Mouse (Mus musculus) forebrain, embryonic 15.5 days (tissue): ENCODE results near the gene Defb36. TPM values are rescaled to one million over a fixed set of nuclear protein-coding genes. Genes with fewer than 3 reads are reported as not detected.

Source experiments
- ATAC-seq: fragments of 200-750 bp; cut with Nextera tagmentation; replicated peaks from 2 replicates; pipeline ENCODE4 v1.8.0; 2017; ENCODE audit warnings: mild to moderate bottlenecking, moderate TSS enrichment, moderate library complexity
- H3K27ac ChIP-seq: fragments of 300-500 bp; sonication (generic); replicated peaks from 2 replicates; pipeline ENCODE4 v1.5.1; 2015; ENCODE audit warnings: mild to moderate bottlenecking, inconsistent platforms
- H3K27me3 ChIP-seq: fragments of 300-500 bp; sonication (generic); 2 replicates; pipeline ENCODE4 v1.6.1; 2015; ENCODE audit warnings: inconsistent platforms
- H3K36me3 ChIP-seq: fragments of 300-500 bp; sonication (generic); 2 replicates; pipeline ENCODE4 v1.6.1; 2015; ENCODE audit warnings: mild to moderate bottlenecking, inconsistent platforms
- H3K4me1 ChIP-seq: fragments of 300-500 bp; sonication (generic); 2 replicates; pipeline ENCODE4 v1.6.1; 2015; ENCODE audit warnings: inconsistent platforms
- H3K4me2 ChIP-seq: fragments of 300-500 bp; sonication (generic); replicated peaks from 2 replicates; pipeline ENCODE4 v1.6.1; 2015; ENCODE audit warnings: mild to moderate bottlenecking, inconsistent platforms
- H3K4me3 ChIP-seq: fragments of 300-500 bp; sonication (generic); 2 replicates; pipeline ENCODE4 v1.5.1; 2015; ENCODE audit warnings: mild to moderate bottlenecking, inconsistent platforms
- H3K9ac ChIP-seq: fragments of 300-500 bp; sonication (generic); replicated peaks from 2 replicates; pipeline ENCODE4 v1.6.1; 2015; ENCODE audit warnings: mild to moderate bottlenecking, inconsistent platforms
- H3K9me3 ChIP-seq: fragments of 300-500 bp; sonication (generic); 2 replicates; pipeline ENCODE4 v1.6.1; 2016; ENCODE audit warnings: inconsistent platforms
- WGBS: fragments of 180-500 bp; shearing (Covaris S2); methylation state at CpG from one replicate; pipeline ENCODE4 v1.1.7; 2015; ENCODE audit warnings: mixed read lengths; 5-methylcytosine and 5-hydroxymethylcytosine counted together
- polyA plus RNA-seq: library from polyadenylated mRNA; unstranded; fragments of >200 nt; fragmentation: Nextera tagmentation; extraction: Ambion mirVana; gene quantifications from 2 replicates; pipeline ENCODE4 v1.2.1, GENCODE M21; 2015

The Defb36 gene
- polyA plus RNA-seq, 1 experiment from 2014 or later, result not detected

DNA sequence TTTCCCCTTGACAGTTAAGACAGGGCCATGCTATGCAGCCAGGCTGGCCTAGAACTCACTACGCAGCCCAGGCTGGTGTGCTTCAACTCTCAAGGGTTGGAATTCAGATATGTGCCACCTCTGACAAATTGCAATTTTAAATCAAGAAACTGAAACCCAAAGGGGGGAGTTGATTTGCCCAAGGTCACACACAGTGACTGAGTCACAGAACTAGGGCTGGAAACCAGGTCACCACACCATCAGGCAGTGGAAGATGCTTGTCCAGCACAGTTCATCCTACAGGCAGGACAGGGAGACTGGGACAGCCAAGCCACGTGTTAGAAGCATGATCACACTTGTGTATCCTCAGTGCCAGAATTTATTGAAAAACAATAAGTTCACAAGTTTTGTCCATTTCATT, 20.4 kb downstream of the Defb36 start:
- Histone ChIP-seq H3K27ac (no peak overlapping the region), H3K4me2 (no peak overlapping the region), H3K9me3 (no peaks in the 10 kb centered on the region), H3K36me3 (no peaks in the 10 kb centered on the region), H3K9ac (no peak overlapping the region), H3K27me3 (peaks cover 38% of the 10 kb centered on the region), H3K4me3 (no peak overlapping the region), H3K4me1 (peaks cover 12% of the 10 kb centered on the region)
- WGBS, result 90% methylated on average over 2 of the region's 2 CpGs
- no peak for ATAC-seq

DNA sequence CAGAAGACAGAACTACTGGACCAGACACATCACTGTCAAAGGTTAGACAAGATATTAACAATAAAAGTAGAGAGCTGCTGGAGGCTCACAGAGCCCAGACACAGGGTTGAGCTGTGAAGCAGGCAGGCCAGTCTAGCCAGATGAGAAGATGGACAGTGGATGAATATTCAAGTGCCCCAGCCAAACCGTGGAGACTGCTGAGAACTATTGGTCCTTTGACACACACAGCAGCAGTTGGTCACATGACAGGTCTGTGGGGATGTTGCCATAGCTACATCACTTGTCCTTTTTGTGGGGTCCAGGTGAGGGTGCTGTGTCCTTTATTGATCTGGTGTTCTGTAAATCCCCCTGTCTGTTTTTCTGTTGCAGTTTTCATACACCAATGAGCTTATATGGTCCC, 21.1 kb downstream of the Defb36 start:
- ATAC-seq, result peak; percentile 43; the same call in 1 of the 2 replicates
- H3K9ac ChIP-seq, result no peak overlapping the region
- H3K4me2 ChIP-seq, result no peak overlapping the region
- H3K27me3 ChIP-seq, result peaks cover 38% of the 10 kb centered on the region
- H3K9me3 ChIP-seq, result no peaks in the 10 kb centered on the region
- H3K36me3 ChIP-seq, result no peaks in the 10 kb centered on the region
- H3K4me1 ChIP-seq, result peaks cover 12% of the 10 kb centered on the region
- 4% methylated on average over 1 of the region's 1 CpGs for WGBS
- H3K27ac ChIP-seq, result no peak overlapping the region
- no peak overlapping the region for H3K4me3 ChIP-seq

DNA sequence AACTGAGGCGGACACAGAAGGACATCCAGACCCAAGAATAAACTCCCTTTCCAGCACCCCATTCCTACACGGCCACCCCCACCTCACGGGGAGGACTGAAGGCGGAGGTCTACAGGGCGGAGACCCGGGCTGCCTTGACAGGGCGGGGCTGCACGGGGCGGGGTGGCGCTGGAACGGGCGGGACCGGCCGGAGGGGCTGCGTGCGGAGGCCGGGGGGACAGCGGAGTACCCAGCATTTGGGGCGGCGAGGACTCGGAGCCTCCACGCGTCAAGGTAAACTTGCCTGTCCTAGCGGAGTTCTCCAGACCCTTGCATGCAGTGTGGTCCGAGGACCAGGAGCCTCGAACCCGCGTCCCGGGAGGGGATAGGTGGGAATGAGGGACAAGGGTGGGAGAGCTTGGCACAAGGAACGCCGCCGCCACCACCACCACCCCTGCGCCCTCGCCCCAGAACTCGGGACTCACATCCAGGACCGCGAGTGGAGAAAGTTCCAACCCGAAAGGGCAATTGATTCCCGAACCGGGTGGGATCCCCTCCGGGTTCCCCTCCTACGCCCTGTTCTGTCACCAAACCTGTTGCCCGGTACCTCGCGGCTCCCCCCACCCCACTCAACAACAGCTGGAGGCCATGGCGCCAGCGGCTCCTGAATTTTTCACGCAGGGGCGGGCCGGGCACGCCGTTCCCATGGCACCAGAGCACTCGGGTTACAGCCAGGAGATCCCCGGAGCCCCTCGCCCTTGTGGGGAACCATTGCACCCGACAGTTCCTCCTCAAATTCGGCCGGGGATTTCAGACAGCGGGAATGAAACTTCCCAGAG, 22.9 kb downstream of the Defb36 start, which contains the start of gene Rem1:
Gene Rem1, plus strand, starts transcription at position 178 of the 818 bp plus-strand sequence.
- Histone ChIP-seq H3K4me2 (peak within 1 kb of the TSS; percentile 47), H3K9ac (no peak within 1 kb of the TSS; the same call in 1 of the 2 replicates), H3K4me3 (peak within 1 kb of the TSS; percentile 32), H3K36me3 (no peaks in the 10 kb centered on the region), H3K27ac (no peak within 1 kb of the TSS), H3K9me3 (no peaks in the 10 kb centered on the region), H3K4me1 (peaks cover 12% of the 10 kb centered on the region), H3K27me3 (peaks cover 38% of the 10 kb centered on the region)
- WGBS, result 1% methylated on average over 59 of the region's 59 CpGs
- ATAC-seq, result no peak

DNA sequence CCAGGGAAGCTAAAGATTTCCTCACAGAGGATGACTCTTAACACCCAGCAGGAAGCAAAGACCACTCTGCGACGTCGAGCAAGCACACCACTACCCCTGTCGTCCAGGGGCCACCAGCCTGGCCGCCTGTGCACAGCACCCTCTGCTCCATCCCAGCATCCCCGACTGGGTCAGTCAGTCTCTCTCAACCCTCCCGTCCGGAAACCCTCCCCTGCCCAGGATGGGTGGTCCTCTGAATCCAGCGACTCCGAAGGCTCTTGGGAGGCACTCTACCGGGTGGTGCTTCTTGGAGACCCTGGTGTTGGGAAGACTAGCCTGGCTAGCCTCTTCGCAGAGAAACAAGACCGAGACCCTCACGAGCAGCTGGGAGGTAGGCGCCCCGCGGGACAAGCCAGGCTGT, 23.9 kb downstream of the Defb36 start:
- WGBS, result 41% methylated on average over 17 of the region's 17 CpGs
- Histone ChIP-seq H3K27me3 (peaks cover 38% of the 10 kb centered on the region), H3K9ac (no peak overlapping the region), H3K36me3 (no peaks in the 10 kb centered on the region), H3K4me2 (no peak overlapping the region), H3K4me1 (peaks cover 12% of the 10 kb centered on the region), H3K27ac (no peak overlapping the region), H3K9me3 (no peaks in the 10 kb centered on the region), H3K4me3 (no peak overlapping the region)
- no peak for ATAC-seq

DNA sequence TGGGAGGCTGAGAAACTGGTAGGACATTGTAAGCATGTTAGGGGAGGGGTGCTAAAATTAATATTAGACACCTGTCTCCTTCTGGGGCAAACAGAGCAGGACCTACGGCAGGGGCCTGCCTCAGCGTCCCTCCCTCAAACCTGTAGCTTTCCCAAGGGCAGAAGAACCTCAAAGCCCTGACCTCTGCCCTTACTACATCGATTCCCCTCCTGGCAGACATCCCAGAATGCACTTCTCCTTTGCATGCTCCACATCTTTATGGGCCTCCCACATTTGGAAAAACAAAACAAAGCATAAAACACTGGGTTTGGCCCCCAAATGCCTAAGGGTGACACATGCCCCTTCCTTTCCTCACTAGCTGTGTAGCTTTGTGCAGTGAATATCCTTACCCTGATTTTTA, 25.1 kb downstream of the Defb36 start:
- Histone ChIP-seq H3K27ac (no peak overlapping the region), H3K9me3 (no peaks in the 10 kb centered on the region), H3K27me3 (peaks cover 38% of the 10 kb centered on the region), H3K36me3 (no peaks in the 10 kb centered on the region), H3K4me2 (no peak overlapping the region), H3K4me3 (no peak overlapping the region), H3K9ac (no peak overlapping the region), H3K4me1 (peaks cover 12% of the 10 kb centered on the region)
- no peak for ATAC-seq
- 67% methylated on average over 3 of the region's 3 CpGs for WGBS

DNA sequence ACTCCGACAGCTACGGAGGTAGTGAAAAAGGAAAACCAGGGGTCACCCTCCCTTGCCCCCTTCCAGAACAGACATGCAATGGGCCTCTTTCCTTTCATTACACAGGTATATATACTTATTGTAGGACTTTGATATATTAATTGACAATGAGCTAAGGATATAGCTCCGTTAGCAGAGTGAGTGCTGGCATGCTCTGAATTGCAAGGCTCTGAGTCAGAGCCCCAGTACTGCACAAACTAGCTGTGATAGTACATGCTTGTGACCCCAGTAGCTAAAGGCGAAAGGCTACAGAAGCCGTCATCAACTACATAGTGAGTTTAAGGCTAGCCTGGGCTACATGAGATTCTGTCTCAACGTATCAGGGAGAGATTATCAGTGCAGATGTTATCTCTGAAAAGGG, 25.8 kb downstream of the Defb36 start:
- Histone ChIP-seq H3K4me3 (no peak overlapping the region), H3K9ac (no peak overlapping the region), H3K4me2 (no peak overlapping the region), H3K4me1 (peaks cover 12% of the 10 kb centered on the region), H3K27ac (no peak overlapping the region), H3K36me3 (no peaks in the 10 kb centered on the region), H3K27me3 (peaks cover 38% of the 10 kb centered on the region), H3K9me3 (no peaks in the 10 kb centered on the region)
- WGBS, result 89% methylated on average over 6 of the region's 6 CpGs
- no peak for ATAC-seq

DNA sequence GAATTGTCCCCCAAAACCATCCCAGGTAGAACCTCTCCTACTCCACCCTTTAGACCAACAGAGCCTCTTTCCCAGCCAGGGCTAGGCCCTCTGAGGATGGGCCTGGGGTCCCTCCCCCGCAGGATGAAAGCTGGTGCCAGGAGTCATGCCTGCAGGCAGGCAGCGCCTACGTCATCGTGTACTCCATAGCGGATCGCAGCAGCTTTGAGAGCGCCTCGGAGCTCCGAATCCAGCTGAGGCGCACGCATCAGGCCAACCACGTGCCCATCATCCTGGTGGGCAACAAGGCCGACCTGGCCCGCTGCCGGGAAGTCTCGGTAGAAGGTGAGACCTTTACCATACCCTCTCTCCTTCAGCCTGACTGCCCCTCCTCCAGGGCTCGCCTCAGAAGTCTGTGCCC, 29.2 kb downstream of the Defb36 start:
- peak overlapping the region; percentile 33 for H3K4me2 ChIP-seq
- H3K9me3 ChIP-seq, result no peaks in the 10 kb centered on the region
- 48% methylated on average over 17 of the region's 17 CpGs for WGBS
- no peak overlapping the region for H3K27ac ChIP-seq
- H3K4me3 ChIP-seq, result peak overlapping the region; percentile 7; the same call in 1 of the 2 replicates
- H3K4me1 ChIP-seq, result no peaks in the 10 kb centered on the region
- no peak for ATAC-seq
- peaks cover 8% of the 10 kb centered on the region; the same call in 1 of the 2 replicates for H3K27me3 ChIP-seq
- H3K36me3 ChIP-seq, result no peaks in the 10 kb centered on the region
- no peak overlapping the region for H3K9ac ChIP-seq

DNA sequence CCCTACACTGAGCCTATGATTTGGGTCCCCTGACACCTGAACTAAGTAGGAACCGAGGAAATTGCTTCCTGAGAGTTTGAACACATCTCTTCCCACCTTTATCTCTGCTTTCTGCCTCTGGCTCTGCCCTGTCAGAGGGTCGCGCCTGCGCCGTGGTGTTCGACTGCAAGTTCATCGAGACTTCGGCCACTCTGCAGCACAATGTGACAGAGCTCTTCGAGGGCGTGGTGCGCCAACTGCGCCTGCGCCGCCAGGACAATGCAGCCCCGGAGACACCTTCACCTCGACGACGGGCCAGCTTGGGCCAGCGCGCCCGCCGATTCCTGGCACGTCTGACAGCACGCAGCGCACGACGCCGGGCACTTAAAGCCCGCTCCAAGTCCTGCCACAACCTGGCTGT, 30.2 kb downstream of the Defb36 start:
- Histone ChIP-seq H3K36me3 (no peaks in the 10 kb centered on the region), H3K27me3 (no peaks in the 10 kb centered on the region), H3K4me2 (no peak overlapping the region), H3K4me1 (no peaks in the 10 kb centered on the region), H3K27ac (no peak overlapping the region), H3K4me3 (no peak overlapping the region), H3K9me3 (no peaks in the 10 kb centered on the region), H3K9ac (no peak overlapping the region)
- WGBS, result 78% methylated on average over 29 of the region's 29 CpGs
- no peak for ATAC-seq

DNA sequence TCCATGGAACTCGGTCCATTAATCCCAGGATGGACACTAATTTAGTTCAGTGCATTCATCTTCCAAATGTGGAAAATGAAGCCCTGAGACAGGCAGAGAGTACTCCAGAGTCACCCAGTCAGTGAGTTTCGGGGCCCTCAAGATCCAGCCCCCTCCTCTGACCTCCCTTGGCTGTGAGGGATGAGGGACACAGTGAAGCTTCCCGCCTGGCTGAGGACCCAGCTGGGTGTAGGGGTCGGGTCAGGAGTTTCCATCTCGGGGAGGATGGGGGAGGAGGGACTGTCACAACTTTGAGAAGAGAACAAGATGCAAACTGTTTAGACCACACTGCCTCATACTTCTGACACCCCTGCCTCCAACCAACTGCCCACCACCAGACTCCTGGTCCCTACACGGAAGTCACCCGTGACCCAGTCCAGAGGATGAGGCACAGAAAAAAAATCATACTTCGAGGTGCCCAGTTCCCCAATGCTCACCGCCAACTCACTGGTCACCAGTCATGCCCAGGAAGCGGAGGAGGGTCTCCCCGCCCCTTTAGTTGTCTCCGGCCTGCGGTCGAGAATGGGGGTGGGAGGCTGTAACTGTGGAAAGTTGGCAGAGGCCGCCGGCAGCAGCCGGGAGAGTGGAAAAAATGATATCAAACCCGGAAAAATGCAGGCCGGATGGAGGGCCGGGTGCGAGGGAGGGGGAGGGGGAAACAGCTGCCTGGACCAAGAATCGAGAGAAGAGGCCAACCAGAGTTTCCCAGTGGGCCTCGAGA, 32.3 kb downstream of the Defb36 start:
- peaks cover 4% of the 10 kb centered on the region; the same call in 1 of the 2 replicates for H3K4me1 ChIP-seq
- no peak overlapping the region for H3K27ac ChIP-seq
- no peak overlapping the region for H3K4me2 ChIP-seq
- no peak overlapping the region for H3K9ac ChIP-seq
- no peaks in the 10 kb centered on the region for H3K9me3 ChIP-seq
- WGBS, result 80% methylated on average over 23 of the region's 23 CpGs
- H3K36me3 ChIP-seq, result no peaks in the 10 kb centered on the region
- H3K4me3 ChIP-seq, result no peak overlapping the region
- no peaks in the 10 kb centered on the region for H3K27me3 ChIP-seq
- no peak for ATAC-seq

DNA sequence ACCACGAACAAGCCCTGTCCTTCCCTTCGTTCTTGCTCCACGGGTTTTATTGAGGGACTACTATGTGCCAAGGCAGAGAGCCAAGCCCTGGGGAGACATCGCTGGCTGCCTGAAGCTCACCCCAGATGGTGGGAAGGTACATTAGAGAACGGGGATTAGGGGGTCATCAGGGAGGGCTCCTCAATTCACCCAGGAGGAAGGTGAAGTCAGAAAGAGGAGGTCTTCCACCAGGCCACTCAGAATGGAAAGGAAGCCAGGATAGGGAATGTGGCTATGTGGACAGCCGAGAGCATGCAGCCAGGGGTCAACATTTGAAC, 32.8 kb downstream of the Defb36 start:
- H3K4me2 ChIP-seq, result no peak overlapping the region
- H3K9me3 ChIP-seq, result no peaks in the 10 kb centered on the region
- peaks cover 4% of the 10 kb centered on the region; the same call in 1 of the 2 replicates for H3K4me1 ChIP-seq
- H3K27me3 ChIP-seq, result no peaks in the 10 kb centered on the region
- H3K36me3 ChIP-seq, result no peaks in the 10 kb centered on the region
- H3K4me3 ChIP-seq, result no peak overlapping the region
- H3K27ac ChIP-seq, result no peak overlapping the region
- ATAC-seq, result no peak
- WGBS, result 88% methylated on average over 6 of the region's 6 CpGs
- H3K9ac ChIP-seq, result no peak overlapping the region

DNA sequence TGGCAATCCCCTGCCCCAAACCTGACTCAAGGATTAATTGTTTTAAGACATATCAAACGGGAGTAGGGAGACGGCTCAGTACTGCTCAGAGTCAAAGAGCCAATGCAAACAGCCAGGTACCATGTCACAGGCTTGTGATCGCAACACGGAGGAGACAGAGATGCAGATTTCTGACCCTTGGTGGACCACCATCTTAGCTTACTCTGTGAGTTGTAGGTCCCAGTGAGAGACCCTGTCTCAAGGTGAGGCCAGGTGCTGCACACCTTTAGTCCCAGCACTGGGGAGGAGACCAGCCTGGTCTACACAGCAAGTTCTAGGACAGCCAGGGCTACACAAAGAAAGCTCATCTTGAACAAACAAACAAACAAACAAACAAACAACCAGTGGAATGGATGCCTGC, 33.3 kb downstream of the Defb36 start:
- Histone ChIP-seq H3K36me3 (no peaks in the 10 kb centered on the region), H3K27me3 (no peaks in the 10 kb centered on the region), H3K27ac (no peak overlapping the region), H3K4me1 (peaks cover 4% of the 10 kb centered on the region; the same call in 1 of the 2 replicates), H3K9me3 (no peaks in the 10 kb centered on the region), H3K4me3 (no peak overlapping the region), H3K4me2 (no peak overlapping the region), H3K9ac (no peak overlapping the region)
- no peak for ATAC-seq
- 97% methylated on average over 4 of the region's 4 CpGs for WGBS

DNA sequence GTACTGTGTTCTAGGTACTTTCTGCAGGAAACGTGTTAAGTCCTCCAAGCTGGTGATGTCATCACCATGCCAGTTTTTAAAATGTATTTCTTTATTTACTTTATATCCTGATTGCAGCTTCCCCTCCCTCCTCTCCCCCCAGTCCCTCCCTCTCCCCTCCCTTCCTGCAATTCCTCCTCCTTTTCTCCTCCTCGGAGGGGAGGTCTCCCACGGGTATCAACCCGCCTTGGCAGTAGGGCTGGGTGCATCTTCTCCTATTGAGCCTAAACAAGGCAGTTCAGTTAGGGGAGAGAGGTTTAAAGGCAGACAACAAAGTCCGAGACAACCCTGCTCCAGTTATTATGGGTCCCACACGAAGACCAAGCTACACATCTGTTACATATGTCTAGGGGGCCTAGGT, 34.7 kb downstream of the Defb36 start:
- Histone ChIP-seq H3K4me2 (no peak overlapping the region), H3K9ac (no peak overlapping the region), H3K4me3 (no peak overlapping the region), H3K9me3 (no peaks in the 10 kb centered on the region), H3K4me1 (peaks cover 4% of the 10 kb centered on the region; the same call in 1 of the 2 replicates), H3K36me3 (no peaks in the 10 kb centered on the region), H3K27ac (no peak overlapping the region), H3K27me3 (no peaks in the 10 kb centered on the region)
- 65% methylated on average over 6 of the region's 6 CpGs for WGBS
- no peak for ATAC-seq
